Mouse (Mus musculus) sigmoid colon, adult 10 weeks (tissue): Measurements from ENCODE around the gene Srsf3. TPM values are rescaled to one million over a fixed set of nuclear protein-coding genes. Genes with fewer than 3 reads are reported as not detected.

Source experiments
- polyA plus RNA-seq: library from polyadenylated mRNA; stranded (reverse); fragments of 350-450 nt; fragmentation: Illumina TruSeq; extraction: RNeasy Lipid Tissue Mini Kit (QIAGEN cat#74804); gene quantifications from one replicate; pipeline ENCODE4 v1.2.3, GENCODE M21; 2014; ENCODE audit warnings: low read depth, low replicate concordance

The Srsf3 gene
- polyA plus RNA-seq, result 525 TPM

DNA sequence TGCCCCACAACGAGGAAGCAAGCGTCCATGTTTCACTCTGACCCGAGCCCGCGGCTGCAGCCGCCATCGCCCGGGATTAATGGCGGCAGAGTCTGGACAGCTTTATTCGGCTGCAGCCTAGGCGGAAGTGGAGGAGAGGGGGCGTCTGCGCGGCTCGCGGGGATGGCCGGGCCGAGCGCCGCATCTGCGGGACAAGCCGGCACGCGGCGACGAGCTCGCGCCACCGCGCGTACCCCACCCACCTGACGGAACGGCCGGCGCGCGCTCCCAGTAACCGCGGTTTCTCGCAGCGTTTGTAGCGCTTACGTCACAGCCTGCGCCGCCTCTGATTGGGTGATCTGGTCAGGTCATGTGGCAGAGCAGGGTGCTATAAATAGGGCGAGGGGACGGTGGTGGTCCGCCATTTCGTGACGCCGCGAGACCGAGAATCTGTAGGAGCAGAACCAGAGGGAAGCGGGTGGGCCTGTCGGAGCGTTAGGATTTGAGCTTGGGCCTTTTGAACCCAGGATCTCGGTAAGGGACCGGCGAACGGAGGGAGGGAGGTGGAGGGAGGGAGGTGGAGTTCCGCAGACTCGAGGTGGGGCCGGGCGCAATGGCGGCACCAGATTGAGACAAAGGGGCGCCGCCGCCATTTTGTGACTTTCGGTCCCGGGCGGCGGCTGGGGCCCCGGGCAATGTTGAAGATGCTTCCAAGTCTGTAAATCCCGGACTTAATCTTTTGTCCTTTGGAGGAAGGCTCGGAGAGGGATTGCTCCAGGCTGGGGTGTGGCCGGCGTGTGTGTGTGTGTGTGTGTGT, at the start of gene Srsf3:
TSS of gene Srsf3 (plus strand) at position 355 of the 796 bp plus-strand sequence.

GRCm38 (mm10) chr17:29007641-29008325, 24.6 kb upstream of the Srsf3 start, which contains the start of gene Stk38:
Gene Stk38, minus strand, starts transcription at chr17:29007995.

DNA sequence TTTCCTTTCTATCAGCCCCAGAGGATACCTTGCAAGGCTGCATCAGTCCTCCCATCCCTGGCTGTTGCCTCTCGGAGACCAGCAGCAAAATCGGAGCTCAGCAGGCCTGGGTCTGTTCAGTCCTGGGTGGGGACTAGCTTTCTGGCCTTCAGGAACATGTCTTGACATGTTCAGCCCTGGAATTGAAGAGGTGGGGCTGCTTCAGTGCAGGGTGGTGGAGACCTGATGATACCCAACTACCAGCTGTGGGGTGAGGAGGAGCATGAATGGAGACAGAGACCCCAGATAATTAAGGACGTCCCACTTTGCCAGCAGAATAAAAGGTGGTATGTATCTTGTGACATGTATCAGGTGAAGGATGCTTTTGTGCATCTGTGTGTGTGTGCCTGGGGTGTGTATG, 58.3 kb downstream of the Srsf3 start, which contains the start of gene Cdkn1a:
TSS of gene Cdkn1a (plus strand) at position 201 of the 400 bp plus-strand sequence.

Other genes with a start within 250 kb of the Srsf3 start
- gene Brpf3, start 231.5 kb upstream of the Srsf3 start, polyA plus RNA-seq, result 65.9 TPM
- gene Pnpla1, start 174.2 kb upstream of the Srsf3 start, polyA plus RNA-seq, result 0.82 TPM
- 53.6 TPM for gene 4930539E08Rik, start 117.3 kb upstream of the Srsf3 start, polyA plus RNA-seq
- not detected for gene Pxt1, start 88.8 kb upstream of the Srsf3 start, polyA plus RNA-seq
- gene Kctd20, start 80.7 kb upstream of the Srsf3 start, polyA plus RNA-seq, result 40.3 TPM
- 206 TPM for gene Stk38, start 24.6 kb upstream of the Srsf3 start, polyA plus RNA-seq
- gene Cdkn1a, start 58.3 kb downstream of the Srsf3 start, polyA plus RNA-seq, result 148 TPM
- not detected for gene Rab44, start 81.5 kb downstream of the Srsf3 start, polyA plus RNA-seq
- gene Cpne5, start 205.5 kb downstream of the Srsf3 start, polyA plus RNA-seq, result not detected
- gene Ppil1, start 231.6 kb downstream of the Srsf3 start, polyA plus RNA-seq, result 14.9 TPM
- 76.9 TPM for gene BC004004, start 236.2 kb downstream of the Srsf3 start, polyA plus RNA-seq